Mouse (Mus musculus) T-helper 2 cell (primary cell): ENCODE data around the gene Ndufaf8.

Source experiments
- in situ Hi-C: fragments of 300-600 bp; cut with MboI, MseI; formaldehyde crosslinking; loops from one replicate; pipeline ENCODE4 v1.15.1; 2025; ENCODE audit warnings: high pct_unique_total_duplicates

The Ndufaf8 gene

GRCm38 (mm10) chr11:120134847-120135530 lies 36.3 kb downstream of the Ndufaf8 start:
- in situ Hi-C loops = no loop called here

- in situ Hi-C loops = no loop called here
Observed at GRCm38 (mm10) chr11:120136195-120136594, 37.5 kb downstream of the Ndufaf8 start.

- in situ Hi-C loops = no loop called here
Observed at GRCm38 (mm10) chr11:120136796-120137624, 38.3 kb downstream of the Ndufaf8 start.

GRCm38 (mm10) chr11:120137625-120138004 lies 38.9 kb downstream of the Ndufaf8 start:
- in situ Hi-C loops = no loop called here

GRCm38 (mm10) chr11:120139309-120139731 lies 40.6 kb downstream of the Ndufaf8 start:
- in situ Hi-C loops = no loop called here

- in situ Hi-C loops = no loop called here
Observed at GRCm38 (mm10) chr11:120140255-120140654, 41.5 kb downstream of the Ndufaf8 start.

GRCm38 (mm10) chr11:120142601-120143051 lies 43.9 kb downstream of the Ndufaf8 start:
- in situ Hi-C loops = no loop called here

GRCm38 (mm10) chr11:120143708-120144497 lies 45.2 kb downstream of the Ndufaf8 start:
- in situ Hi-C loops = no loop called here

- in situ Hi-C loops = no loop called here
Observed at GRCm38 (mm10) chr11:120148201-120148855, 49.6 kb downstream of the Ndufaf8 start.

GRCm38 (mm10) chr11:120149510-120150200 lies 50.9 kb downstream of the Ndufaf8 start:
- in situ Hi-C loops = loop anchor here (10.0 kb wide), 1 partner anchor 965 kb away; the partner anchor contains the start of gene Tex19.2
